Mouse (Mus musculus) layer of hippocampus, adult 2 months (tissue): ENCODE data around the gene Atp2b1. TPM values are rescaled to one million over a fixed set of nuclear protein-coding genes. Genes with fewer than 3 reads are reported as not detected.

Source experiments
- DNase-seq, 2 experiments: peaks; one replicate each; pipeline ENCODE4 v3.0.0; 2022; ENCODE audit warnings: low spot score in 2 of 2
- H3K27ac ChIP-seq: fragments of 200-600 bp; 2 replicates; pipeline ENCODE4 v1.8.1; 2022
- H3K4me3 ChIP-seq: fragments of 200-600 bp; 2 replicates; pipeline ENCODE4 v1.8.1; 2022; ENCODE audit warnings: mild to moderate bottlenecking
- CTCF ChIP-seq: fragments of 200-600 bp; conservative IDR thresholded peaks from 2 replicates; pipeline ENCODE4 v1.8.1; 2022; ENCODE audit warnings: antibody characterized with exemption, mild to moderate bottlenecking, moderate library complexity
- total RNA-seq, 2 experiments: library from RNA; stranded (reverse); gene quantifications; 2 replicates each; pipeline ENCODE4 v1.2.3; 2021

Gene Atp2b1
- total RNA-seq, 2 experiments from 2014 or later, result 1,026 to 1,053 TPM

- no peak overlapping the region for H3K4me3 ChIP-seq
- H3K27ac ChIP-seq, result no peak overlapping the region
- TF ChIP-seq CTCF, result no peak
- no peak for DNase-seq
Measured at GRCm38 (mm10) chr10:98897507-98897906, 16.7 kb upstream of the Atp2b1 start.

- TF ChIP-seq CTCF, result no peak
Measured at GRCm38 (mm10) chr10:98897913-98898748, 16.1 kb upstream of the Atp2b1 start.

GRCm38 (mm10) chr10:98901533-98901932 is 12.7 kb upstream of the Atp2b1 start:
- no peak for TF ChIP-seq CTCF

More at GRCm38 (mm10) chr10:98897913-98898748, 16.1 kb upstream of the Atp2b1 start:
- H3K4me3 ChIP-seq, result no peak overlapping the region
- no peak for DNase-seq
- H3K27ac ChIP-seq, result no peak overlapping the region

GRCm38 (mm10) chr10:98905987-98906386 is 8.2 kb upstream of the Atp2b1 start:
- no peak for DNase-seq
- Histone ChIP-seq H3K4me3 (no peak overlapping the region), H3K27ac (no peak overlapping the region)
- TF ChIP-seq CTCF, result no peak

More at GRCm38 (mm10) chr10:98901533-98901932, 12.7 kb upstream of the Atp2b1 start:
- no peak for DNase-seq
- Histone ChIP-seq H3K27ac (no peak overlapping the region), H3K4me3 (no peak overlapping the region)

GRCm38 (mm10) chr10:98906941-98907549 is 7.2 kb upstream of the Atp2b1 start:
- DNase-seq, result no peak
- Histone ChIP-seq H3K27ac (peak overlapping the region; percentile 32; the same call in 1 of the 2 replicates), H3K4me3 (no peak overlapping the region)
- TF ChIP-seq CTCF, result no peak

- H3K4me3 ChIP-seq, result peak overlapping the region; percentile 96
- no peak for TF ChIP-seq CTCF
- DNase-seq, result no peak
- H3K27ac ChIP-seq, result peak overlapping the region; percentile 100
Measured at GRCm38 (mm10) chr10:98913610-98913960, 621 bp upstream of the Atp2b1 start.

GRCm38 (mm10) chr10:98914810-98915241 is 620 bp downstream of the Atp2b1 start:
- Histone ChIP-seq H3K4me3 (peak overlapping the region; percentile 96), H3K27ac (peak overlapping the region; percentile 100)
- DNase-seq, result peak; percentile 69 to 71
- TF ChIP-seq CTCF, result peak; percentile 53

GRCm38 (mm10) chr10:98915398-98915931 is 1.3 kb downstream of the Atp2b1 start:
- no peak for TF ChIP-seq CTCF
- peak in 1 of 2 experiments; percentile 19 for DNase-seq
- Histone ChIP-seq H3K4me3 (peak overlapping the region; percentile 96), H3K27ac (peak overlapping the region; percentile 100)

- DNase-seq, result no peak
- TF ChIP-seq CTCF, result no peak
- Histone ChIP-seq H3K4me3 (peak overlapping the region; percentile 96), H3K27ac (peak overlapping the region; percentile 100)
Measured at GRCm38 (mm10) chr10:98916011-98916780, 2.0 kb downstream of the Atp2b1 start.

GRCm38 (mm10) chr10:98916781-98917340 is 2.7 kb downstream of the Atp2b1 start:
- DNase-seq, result no peak
- Histone ChIP-seq H3K4me3 (peak overlapping the region; percentile 96), H3K27ac (peak overlapping the region; percentile 100)
- no peak for TF ChIP-seq CTCF

GRCm38 (mm10) chr10:98925081-98925480 is 10.9 kb downstream of the Atp2b1 start:
- TF ChIP-seq CTCF, result no peak
- Histone ChIP-seq H3K4me3 (no peak overlapping the region), H3K27ac (no peak overlapping the region; the same call in 1 of the 2 replicates)
- no peak for DNase-seq

GRCm38 (mm10) chr10:98926991-98927390 is 12.8 kb downstream of the Atp2b1 start:
- no peak for TF ChIP-seq CTCF
- Histone ChIP-seq H3K27ac (peak overlapping the region; percentile 62), H3K4me3 (no peak overlapping the region; the same call in 1 of the 2 replicates)
- no peak for DNase-seq

- no peak for DNase-seq
- H3K4me3 ChIP-seq, result no peak overlapping the region
- H3K27ac ChIP-seq, result peak overlapping the region; percentile 70
- no peak for TF ChIP-seq CTCF
Measured at GRCm38 (mm10) chr10:98929444-98929843, 15.2 kb downstream of the Atp2b1 start.
